Mouse (Mus musculus): ENCODE measurements around the gene Foxn2. TPM values are rescaled to one million over a fixed set of nuclear protein-coding genes. Genes with fewer than 3 reads are reported as not detected.

Foxn2 gene
- total RNA-seq (2017): 34.3 and 37.3 TPM in 2 replicates

- ATAC-seq (replicated peaks in 1 of 2; ENCODE audit: insufficient read depth in 1 of 2, low FRiP score in 2 of 2, low TSS enrichment in 1 of 2, low read depth in 1 of 2, poor library complexity in 2 of 2, severe bottlenecking in 2 of 2): peak; percentile 88
Observed at GRCm38 (mm10) chr17:88440285-88441000, at the start of gene Foxn2. Gene Foxn2, plus strand, starts transcription at chr17:88440711.

- ATAC-seq (replicated peaks in 1 of 2; ENCODE audit: insufficient read depth in 1 of 2, low FRiP score in 2 of 2, low TSS enrichment in 1 of 2, low read depth in 1 of 2, poor library complexity in 2 of 2, severe bottlenecking in 2 of 2): no peak
Observed at GRCm38 (mm10) chr17:88397501-88397900, 43.0 kb upstream of the Foxn2 start.

GRCm38 (mm10) chr17:88398090-88398489 is 42.4 kb upstream of the Foxn2 start:
- ATAC-seq (replicated peaks in 1 of 2; ENCODE audit: insufficient read depth in 1 of 2, low FRiP score in 2 of 2, low TSS enrichment in 1 of 2, low read depth in 1 of 2, poor library complexity in 2 of 2, severe bottlenecking in 2 of 2): no peak

GRCm38 (mm10) chr17:88398854-88399253 is 41.7 kb upstream of the Foxn2 start:
- ATAC-seq (replicated peaks in 1 of 2; ENCODE audit: insufficient read depth in 1 of 2, low FRiP score in 2 of 2, low TSS enrichment in 1 of 2, low read depth in 1 of 2, poor library complexity in 2 of 2, severe bottlenecking in 2 of 2): no peak

- ATAC-seq (replicated peaks in 1 of 2; ENCODE audit: insufficient read depth in 1 of 2, low FRiP score in 2 of 2, low TSS enrichment in 1 of 2, low read depth in 1 of 2, poor library complexity in 2 of 2, severe bottlenecking in 2 of 2): no peak
Observed at GRCm38 (mm10) chr17:88400122-88400521, 40.4 kb upstream of the Foxn2 start.

GRCm38 (mm10) chr17:88400702-88401475 is 39.6 kb upstream of the Foxn2 start:
- ATAC-seq (replicated peaks in 1 of 2; ENCODE audit: insufficient read depth in 1 of 2, low FRiP score in 2 of 2, low TSS enrichment in 1 of 2, low read depth in 1 of 2, poor library complexity in 2 of 2, severe bottlenecking in 2 of 2): no peak

- peak; percentile 61 to 72 for ATAC-seq (replicated peaks in 1 of 2; ENCODE audit: insufficient read depth in 1 of 2, low FRiP score in 2 of 2, low TSS enrichment in 1 of 2, low read depth in 1 of 2, poor library complexity in 2 of 2, severe bottlenecking in 2 of 2)
Observed at GRCm38 (mm10) chr17:88403269-88403668, 37.2 kb upstream of the Foxn2 start.

GRCm38 (mm10) chr17:88404471-88404870 is 36.0 kb upstream of the Foxn2 start:
- no peak for ATAC-seq (replicated peaks in 1 of 2; ENCODE audit: insufficient read depth in 1 of 2, low FRiP score in 2 of 2, low TSS enrichment in 1 of 2, low read depth in 1 of 2, poor library complexity in 2 of 2, severe bottlenecking in 2 of 2)

- ATAC-seq (replicated peaks in 1 of 2; ENCODE audit: insufficient read depth in 1 of 2, low FRiP score in 2 of 2, low TSS enrichment in 1 of 2, low read depth in 1 of 2, poor library complexity in 2 of 2, severe bottlenecking in 2 of 2): peak; percentile 28 to 68; a peak in 2 of 4 replicates
Observed at GRCm38 (mm10) chr17:88405076-88405475, 35.4 kb upstream of the Foxn2 start.

- ATAC-seq (replicated peaks in 1 of 2; ENCODE audit: insufficient read depth in 1 of 2, low FRiP score in 2 of 2, low TSS enrichment in 1 of 2, low read depth in 1 of 2, poor library complexity in 2 of 2, severe bottlenecking in 2 of 2): no peak
Observed at GRCm38 (mm10) chr17:88409706-88410105, 30.8 kb upstream of the Foxn2 start.

- peak in 1 of 2 experiments; percentile 42; a peak in 1 of 4 replicates for ATAC-seq (replicated peaks in 1 of 2; ENCODE audit: insufficient read depth in 1 of 2, low FRiP score in 2 of 2, low TSS enrichment in 1 of 2, low read depth in 1 of 2, poor library complexity in 2 of 2, severe bottlenecking in 2 of 2)
Observed at GRCm38 (mm10) chr17:88413155-88413836, 27.2 kb upstream of the Foxn2 start.

- ATAC-seq (replicated peaks in 1 of 2; ENCODE audit: insufficient read depth in 1 of 2, low FRiP score in 2 of 2, low TSS enrichment in 1 of 2, low read depth in 1 of 2, poor library complexity in 2 of 2, severe bottlenecking in 2 of 2): no peak
Observed at GRCm38 (mm10) chr17:88420426-88420825, 20.1 kb upstream of the Foxn2 start.

- no peak for ATAC-seq (replicated peaks in 1 of 2; ENCODE audit: insufficient read depth in 1 of 2, low FRiP score in 2 of 2, low TSS enrichment in 1 of 2, low read depth in 1 of 2, poor library complexity in 2 of 2, severe bottlenecking in 2 of 2)
Observed at GRCm38 (mm10) chr17:88421246-88421645, 19.3 kb upstream of the Foxn2 start.

GRCm38 (mm10) chr17:88430719-88431118 is 9.8 kb upstream of the Foxn2 start:
- ATAC-seq (replicated peaks in 1 of 2; ENCODE audit: insufficient read depth in 1 of 2, low FRiP score in 2 of 2, low TSS enrichment in 1 of 2, low read depth in 1 of 2, poor library complexity in 2 of 2, severe bottlenecking in 2 of 2): no peak; a peak in 1 of 4 replicates

GRCm38 (mm10) chr17:88431486-88431885 is 9.0 kb upstream of the Foxn2 start:
- peak; percentile 77 to 78 for ATAC-seq (replicated peaks in 1 of 2; ENCODE audit: insufficient read depth in 1 of 2, low FRiP score in 2 of 2, low TSS enrichment in 1 of 2, low read depth in 1 of 2, poor library complexity in 2 of 2, severe bottlenecking in 2 of 2)

- no peak for ATAC-seq (replicated peaks in 1 of 2; ENCODE audit: insufficient read depth in 1 of 2, low FRiP score in 2 of 2, low TSS enrichment in 1 of 2, low read depth in 1 of 2, poor library complexity in 2 of 2, severe bottlenecking in 2 of 2)
Observed at GRCm38 (mm10) chr17:88431987-88432386, 8.5 kb upstream of the Foxn2 start.

- ATAC-seq (replicated peaks in 1 of 2; ENCODE audit: insufficient read depth in 1 of 2, low FRiP score in 2 of 2, low TSS enrichment in 1 of 2, low read depth in 1 of 2, poor library complexity in 2 of 2, severe bottlenecking in 2 of 2): no peak
Observed at GRCm38 (mm10) chr17:88435322-88435721, 5.2 kb upstream of the Foxn2 start.

GRCm38 (mm10) chr17:88436284-88436683 is 4.2 kb upstream of the Foxn2 start:
- ATAC-seq (replicated peaks in 1 of 2; ENCODE audit: insufficient read depth in 1 of 2, low FRiP score in 2 of 2, low TSS enrichment in 1 of 2, low read depth in 1 of 2, poor library complexity in 2 of 2, severe bottlenecking in 2 of 2): no peak

Measured in hematopoietic stem cell, adult 5-6 weeks (primary cell).